Mouse (Mus musculus) gastrocnemius, postnatal 4 days (tissue): ENCODE measurements around the gene Ripor1. TPM values are rescaled to one million over a fixed set of nuclear protein-coding genes. Genes with fewer than 3 reads are reported as not detected.
A peak's percentile ranks its signal among the peaks of the same experiment; 100 is the strongest.
"Not testable (repeated sequence)": the region's sequence is repeated elsewhere in the genome, so short reads cannot be mapped to it uniquely, and the experiment has no call there.

ENCODE experiments used
- DNase-seq, 2 experiments: peaks; one replicate each; pipeline ENCODE4 v3.0.0; 2021 to 2022; ENCODE audit warnings: low spot score in 2 of 2, mixed read lengths in 2 of 2
- long read RNA-seq, 2 experiments: library from polyadenylated mRNA; stranded (forward); transcript quantifications; one replicate each; pipeline ENCODE4 v2.0.0; 2021
- total RNA-seq, 2 experiments: library from RNA; stranded (reverse); gene quantifications; 2 replicates each; pipeline ENCODE4 v1.2.3; 2021

Gene Ripor1
- 10 to 100 TPM; 31.9 to 32.4 TPM for total RNA-seq
- long read RNA-seq, experiment 1, full-length matches to known transcripts = 4 of 22 reads
- long read RNA-seq, experiment 1, partial matches to known transcripts = 11 of 22 reads
- long read RNA-seq, experiment 1, other reads (novel, unspliced or antisense) = 7 of 22 reads
- long read RNA-seq, experiment 2, full-length matches to known transcripts = 9 of 34 reads
- long read RNA-seq, experiment 2, partial matches to known transcripts = 13 of 34 reads
- long read RNA-seq, experiment 2, other reads (novel, unspliced or antisense) = 12 of 34 reads

DNA sequence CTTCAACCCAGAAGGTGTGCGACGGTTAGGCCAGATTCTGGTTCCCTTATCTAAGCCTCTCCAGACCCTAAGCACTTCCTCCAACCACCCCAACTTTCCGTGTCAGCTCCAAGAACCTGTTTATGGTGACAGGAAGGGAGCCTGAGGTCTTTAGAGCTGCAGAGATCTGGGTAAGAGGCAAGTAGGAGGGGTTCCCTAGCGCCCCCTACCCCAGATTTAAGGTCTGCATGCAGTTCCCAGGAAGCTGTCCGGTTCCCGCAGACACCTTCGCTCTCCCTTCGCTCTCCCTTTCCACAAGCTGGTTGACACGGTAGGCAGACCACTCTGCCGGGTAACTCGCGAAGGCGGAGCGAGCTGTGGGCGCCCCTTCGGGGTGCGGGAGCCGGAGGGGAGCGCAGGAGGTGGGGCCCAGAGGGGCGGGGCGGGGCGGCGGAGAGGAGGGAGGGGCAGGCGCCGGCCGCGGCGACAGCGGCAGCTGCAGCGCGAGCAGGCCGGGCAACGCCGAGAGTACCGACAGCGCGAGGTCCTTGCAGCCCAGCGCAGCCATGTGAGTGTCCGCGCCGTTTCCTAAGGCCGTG, at the start of gene Ripor1:
TSS of gene Ripor1 (plus strand) at position 452 of the 578 bp plus-strand sequence.
- peak; percentile 71 to 81 for DNase-seq

DNA sequence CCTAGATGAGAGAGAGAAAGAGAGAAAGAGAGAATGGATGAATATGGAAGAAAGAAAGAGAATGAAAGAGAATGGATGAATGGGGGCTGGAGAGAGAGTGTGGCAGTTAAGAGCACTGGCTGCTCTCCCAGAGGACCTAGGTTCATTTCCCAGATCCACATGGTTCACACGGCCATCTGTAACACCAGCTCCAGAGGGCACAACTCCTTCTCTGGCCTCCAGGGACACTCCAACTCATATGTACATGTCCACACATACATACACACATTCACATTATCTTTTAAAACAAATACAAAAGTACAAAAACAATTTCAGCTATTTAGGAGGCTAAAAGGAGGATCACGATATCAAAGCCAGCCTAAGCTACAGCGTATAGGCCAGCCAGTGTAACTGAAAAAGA, 42.2 kb upstream of the Ripor1 start:
- no peak for DNase-seq

DNA sequence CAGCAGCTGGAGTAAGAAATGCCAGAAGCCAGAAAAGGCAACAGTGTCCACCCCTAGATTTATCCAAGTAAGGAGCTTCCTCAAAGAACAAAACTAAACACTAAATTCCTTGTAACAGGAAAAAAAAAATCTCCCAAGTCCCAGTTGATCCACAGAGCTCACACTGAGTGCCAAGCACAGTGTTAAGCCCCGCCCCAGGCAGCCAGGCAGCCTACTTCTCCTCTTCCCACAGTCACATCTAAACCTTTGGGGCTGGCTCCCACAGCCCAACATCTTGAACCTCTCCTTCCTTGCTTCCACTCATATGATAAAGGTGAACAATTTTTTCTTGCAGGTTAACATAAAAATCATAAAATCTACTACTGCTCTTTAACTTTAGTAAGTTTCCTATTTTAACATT, 41.2 kb upstream of the Ripor1 start:
- no peak for DNase-seq

DNA sequence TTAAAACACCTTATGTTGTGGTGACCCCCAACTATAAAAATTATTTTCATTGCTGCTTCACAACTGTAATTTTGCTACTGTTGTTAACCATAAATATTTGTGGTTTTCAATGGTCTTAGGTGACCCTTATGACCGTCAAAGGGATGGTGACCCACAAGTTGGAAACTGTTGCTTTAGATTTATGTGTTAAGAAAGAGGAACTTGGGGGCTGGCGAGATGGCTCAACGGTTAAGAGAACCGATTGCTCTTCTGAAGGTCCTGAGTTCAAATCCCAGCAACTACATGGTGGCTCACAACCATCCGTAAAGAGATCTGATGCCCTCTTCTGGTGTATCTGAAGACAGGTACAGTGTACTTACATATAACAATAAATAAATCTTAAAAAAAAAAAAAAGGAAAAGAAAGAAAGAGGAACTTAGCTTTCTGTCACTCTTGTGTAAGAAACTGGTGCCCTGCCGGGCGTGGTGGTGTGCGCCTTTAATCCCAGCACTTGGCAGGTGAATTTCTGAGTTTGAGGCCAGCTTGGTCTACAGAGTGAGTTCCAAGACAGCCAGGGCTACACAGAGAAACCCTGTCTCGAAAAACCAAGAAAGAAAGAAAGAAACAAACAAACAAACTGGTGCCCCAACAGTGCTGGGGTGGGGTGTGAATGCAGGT, 40.4 kb upstream of the Ripor1 start:
- not testable (repeated sequence) for DNase-seq

DNA sequence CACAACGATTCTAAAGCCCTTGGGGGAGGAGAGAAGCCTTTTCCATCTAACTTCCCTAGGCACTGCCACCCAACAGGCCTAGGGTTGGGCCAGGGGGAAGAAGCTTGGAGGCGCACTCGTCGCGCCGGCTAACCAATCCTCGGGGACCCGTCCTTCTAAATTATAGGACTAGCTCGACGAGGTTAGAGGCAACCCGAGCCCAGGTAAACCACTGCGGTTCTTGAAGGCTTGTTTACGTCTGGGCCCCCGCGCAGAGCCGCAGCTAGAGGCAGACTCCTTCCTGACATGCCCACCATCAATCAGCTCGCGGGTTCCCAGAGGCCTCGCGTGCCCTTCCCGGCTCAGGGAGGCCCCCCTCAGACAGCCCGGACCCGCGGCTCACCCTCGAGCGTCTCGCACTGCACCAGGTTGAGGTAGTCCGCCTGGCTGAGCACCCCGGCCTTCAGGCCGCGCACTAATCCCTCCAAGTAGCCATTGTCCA, 39.6 kb upstream of the Ripor1 start:
- peak in 1 of 2 experiments; percentile 29 for DNase-seq

DNA sequence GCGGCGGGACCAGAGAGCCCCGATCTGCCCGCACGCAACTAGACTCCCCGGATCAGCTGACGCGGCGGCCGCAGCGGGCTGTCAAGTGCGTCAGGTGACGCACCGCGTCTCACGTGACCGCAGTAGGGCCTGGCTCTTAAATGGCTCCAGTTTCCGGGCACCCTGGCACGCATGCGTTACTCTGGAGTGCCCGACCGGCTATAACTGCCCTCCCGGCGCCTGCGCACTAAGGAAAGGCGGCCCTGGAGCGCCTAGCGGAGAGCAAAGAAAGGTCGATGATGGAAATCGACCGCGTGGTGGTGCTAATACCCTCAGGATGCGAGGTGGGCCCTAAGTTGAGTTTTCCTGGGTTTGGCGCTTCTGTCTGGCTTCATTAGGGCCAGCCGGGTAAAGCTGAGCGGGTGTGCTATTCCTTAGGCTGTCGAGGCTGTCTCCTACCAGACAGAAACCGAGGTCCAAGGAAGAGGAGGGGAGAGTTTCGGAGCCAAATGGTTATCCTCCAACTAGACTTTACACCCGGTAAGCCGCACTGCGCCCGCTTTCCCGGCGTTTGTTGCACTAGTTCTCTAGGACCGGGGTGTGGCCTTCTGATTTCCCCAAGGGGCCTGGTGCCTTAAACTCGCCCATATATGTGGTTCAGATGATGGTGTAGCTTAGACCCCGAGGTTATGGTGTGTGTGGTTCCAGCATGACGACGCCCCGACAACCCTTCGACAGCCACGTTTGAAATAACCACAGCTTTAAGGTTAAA, 38.9 kb upstream of the Ripor1 start, which contains the start of gene Atp6v0d1:
TSS of gene Atp6v0d1 (minus strand) at position 96 of the 751 bp plus-strand sequence.
- peak; percentile 99 for DNase-seq

DNA sequence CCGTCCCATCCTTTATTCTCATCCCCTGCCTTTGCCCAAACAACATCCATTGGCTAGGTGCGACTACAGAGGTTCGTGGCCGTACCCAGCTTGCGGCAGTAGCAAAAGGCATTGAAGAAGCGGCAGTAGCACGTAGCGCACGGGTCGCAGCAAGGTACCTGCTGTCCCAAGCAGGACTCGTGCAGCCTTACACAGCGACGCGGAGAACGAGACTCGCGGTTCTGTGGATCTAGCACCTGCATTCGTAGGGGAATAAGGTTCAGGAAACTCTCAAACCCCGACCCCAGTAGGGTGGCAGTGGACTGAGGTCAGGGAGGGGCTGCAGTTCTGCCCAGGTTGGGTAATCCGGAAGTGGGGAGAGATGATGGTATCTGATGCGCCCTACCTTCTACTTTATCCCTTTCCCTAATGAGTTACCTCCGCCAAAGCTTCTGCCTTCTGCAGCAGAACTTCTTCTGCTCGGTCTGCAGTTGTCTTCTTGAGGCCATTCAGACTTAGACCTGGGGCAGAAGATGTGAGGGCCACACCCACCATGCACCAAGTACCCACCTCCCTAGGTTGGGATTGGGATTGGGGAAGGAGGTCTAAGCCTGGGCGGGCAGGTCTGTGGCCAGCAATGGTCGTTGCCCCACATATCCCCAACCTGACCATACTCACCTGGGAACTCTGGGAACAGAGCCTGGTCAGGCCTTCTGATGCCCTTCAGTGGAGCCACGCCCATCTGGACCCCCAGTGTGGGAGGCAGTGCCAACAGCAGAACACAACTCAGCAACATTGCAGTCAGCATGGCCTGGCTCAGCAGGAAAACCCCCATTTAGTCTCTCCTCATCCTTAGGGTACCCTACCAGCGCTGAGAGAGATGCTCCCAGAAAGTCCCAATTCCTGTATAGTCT, 38.1 kb upstream of the Ripor1 start:
- peak in 1 of 2 experiments; percentile 18 for DNase-seq

DNA sequence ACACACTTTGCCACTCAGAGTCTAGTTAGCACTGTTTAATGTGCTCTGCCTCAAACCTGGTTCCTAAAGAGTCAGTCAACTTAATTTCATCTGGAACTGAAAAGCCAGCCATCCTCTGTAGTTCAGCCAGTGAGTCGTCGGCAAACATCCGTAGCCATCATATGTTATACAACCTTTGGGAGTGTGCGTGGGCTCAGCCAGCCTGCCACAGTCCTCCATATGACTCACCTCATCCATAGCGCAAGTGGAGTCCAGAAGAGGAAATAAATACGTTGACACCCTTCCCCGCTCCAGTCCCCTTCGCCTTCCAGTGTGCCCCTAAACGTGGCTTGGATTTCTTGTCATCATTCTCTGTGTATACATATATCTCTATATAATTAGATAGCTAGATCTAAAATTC, 33.2 kb upstream of the Ripor1 start:
- no peak for DNase-seq

DNA sequence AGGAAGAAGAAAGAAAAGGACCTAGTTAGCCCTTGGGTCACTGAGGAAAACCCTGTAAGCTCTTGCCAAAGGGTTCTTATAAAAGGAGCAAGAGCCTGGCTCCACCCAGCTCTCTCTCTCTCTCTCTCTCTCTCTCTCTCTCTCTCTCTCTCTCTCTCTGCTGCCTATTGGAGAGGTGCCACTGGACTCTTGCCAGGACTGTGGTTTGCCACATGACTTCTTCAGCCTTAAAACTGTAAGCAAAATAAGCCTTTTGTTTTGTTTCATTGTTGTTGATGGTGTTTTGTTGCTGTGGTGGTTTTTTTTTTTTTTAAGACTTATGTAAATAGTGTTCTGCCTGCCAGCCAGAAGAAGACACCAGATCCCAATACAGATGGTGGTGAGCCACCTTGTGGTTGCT, 31.6 kb upstream of the Ripor1 start:
- peak in 1 of 2 experiments; percentile 42 for DNase-seq

DNA sequence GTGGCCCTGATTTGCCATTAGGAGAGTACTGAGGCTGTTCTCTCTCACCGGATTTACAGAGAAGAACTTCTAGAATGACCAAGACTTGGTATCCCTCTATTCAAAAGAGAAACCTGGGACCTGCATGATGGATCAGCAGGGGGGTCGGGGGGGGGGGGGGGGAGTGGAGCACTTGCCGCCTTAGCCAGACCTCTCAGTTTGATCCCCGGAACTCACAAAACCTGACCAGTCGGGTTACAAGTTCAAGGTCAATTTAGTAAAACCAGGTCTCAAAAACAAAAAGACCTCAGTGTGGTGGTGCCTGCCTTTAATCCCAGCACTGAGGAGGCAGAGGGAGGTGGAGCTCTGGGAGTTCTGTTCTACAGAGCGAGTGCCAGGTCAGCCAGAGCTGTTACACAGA, 30.3 kb upstream of the Ripor1 start:
- no peak for DNase-seq

DNA sequence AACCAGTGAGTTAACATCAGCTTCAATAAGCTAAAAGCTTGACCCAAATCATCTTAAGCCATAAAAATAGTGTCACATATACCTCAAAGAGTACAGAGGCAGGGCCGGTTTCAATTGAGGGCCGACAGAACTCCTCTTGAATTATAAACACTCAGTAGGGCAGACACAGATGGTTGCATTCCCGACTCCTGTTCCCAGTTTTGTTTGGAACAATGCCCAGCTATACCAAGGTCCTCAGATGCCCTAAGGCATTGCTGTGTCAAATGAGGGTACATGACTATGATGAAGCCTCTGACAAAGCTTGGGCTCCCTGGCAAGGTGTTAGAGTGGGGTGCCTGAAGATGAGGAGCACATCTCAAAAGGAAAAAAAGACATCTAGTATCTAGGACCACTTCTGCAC, 29.5 kb upstream of the Ripor1 start:
- no peak for DNase-seq

DNA sequence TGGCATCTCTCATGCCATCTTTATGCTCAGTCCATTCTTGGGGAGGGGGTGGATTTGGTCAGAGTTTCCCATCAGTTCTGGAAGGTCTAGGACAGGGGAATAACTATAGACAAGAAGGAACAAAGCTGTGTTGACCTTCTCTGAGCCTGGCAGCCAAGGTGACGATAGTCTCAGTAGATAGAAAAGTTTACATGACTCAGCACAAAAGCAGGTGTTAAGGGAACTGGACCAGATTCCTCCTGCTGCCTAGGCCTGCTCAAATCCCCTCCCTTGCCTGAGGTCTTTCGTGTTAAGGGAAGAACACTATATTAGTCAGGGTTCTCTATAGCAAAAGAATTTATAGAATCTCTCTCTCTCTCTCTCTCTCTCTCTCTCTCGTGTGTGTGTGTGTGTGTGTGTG, 25.3 kb upstream of the Ripor1 start:
- no peak for DNase-seq

DNA sequence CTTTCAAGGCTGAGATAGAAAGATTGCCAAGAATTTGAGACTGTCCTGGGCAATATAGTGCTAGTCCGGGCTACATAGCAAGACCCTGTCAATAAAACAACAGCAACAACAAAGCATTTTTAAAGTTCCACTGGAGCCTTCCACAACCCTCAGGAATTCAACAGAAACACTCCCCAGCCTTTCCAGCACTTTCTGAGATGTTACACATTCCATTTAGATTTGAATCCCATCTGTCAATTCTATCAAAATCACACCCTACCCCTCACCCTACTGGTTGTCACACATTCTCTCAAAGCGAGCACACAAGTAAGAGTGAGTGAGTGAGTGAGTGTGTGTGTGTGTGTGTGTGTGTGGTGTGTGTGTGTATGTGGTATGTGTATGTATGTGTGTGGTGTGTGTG, 12.6 kb upstream of the Ripor1 start:
- no peak for DNase-seq

DNA sequence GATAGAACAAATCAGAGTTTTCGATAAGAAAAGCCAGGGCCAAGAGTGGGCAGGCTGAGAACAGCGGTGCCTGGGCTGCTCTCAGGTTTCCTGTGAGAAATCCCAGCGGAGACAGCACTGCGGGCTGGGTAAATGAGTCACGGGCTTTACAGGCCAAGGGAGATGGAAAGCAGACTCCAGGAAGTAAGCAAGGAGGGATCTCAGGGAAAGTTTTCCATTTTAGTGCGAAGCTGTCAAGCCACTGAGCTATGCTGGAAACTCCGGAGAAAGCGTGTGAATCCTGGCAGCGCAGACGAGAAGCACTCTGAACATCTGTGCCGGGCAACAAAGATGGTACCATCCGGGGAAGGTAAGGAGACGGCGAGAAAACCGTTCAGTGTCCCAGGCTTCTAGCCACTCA, 11.2 kb upstream of the Ripor1 start:
- DNase-seq = peak in 1 of 2 experiments; percentile 56

DNA sequence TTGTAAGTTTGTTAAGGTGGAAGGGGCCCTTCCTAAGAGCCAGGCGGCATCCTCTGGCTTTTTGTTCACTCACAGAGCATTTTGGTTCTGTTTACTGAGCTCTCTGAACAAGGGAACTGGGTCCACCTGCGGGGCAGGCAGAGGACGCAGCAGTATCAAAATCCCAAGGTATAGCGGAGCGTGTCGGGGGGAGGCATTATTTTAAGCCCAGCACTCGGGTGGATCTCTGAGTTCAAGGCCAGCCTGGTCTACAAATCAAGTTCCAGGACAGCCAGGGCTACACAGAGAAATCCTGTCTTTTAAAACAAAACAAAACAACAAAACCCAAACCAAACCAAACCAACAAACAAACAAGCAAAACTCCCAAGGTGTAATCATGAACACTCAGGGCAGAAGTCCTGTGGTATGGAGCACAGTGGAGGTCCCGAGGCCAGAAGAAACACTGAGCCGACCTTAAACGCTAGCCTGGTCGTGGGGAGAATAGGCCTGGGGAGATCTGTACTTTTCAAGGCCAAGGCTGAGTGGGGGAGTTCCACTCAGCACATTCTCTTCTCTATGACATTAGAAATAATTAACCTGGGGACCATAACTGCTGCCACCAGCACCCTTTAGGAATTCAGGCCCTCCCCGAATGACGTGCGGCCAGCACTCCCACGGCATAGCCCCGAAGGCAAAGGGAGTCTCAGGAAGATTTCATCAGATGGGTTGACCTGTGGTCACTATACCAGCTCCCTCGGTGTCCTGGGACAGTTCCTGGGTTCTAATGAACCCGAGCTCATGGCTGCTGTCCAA, 10.4 kb upstream of the Ripor1 start:
- no peak for DNase-seq

DNA sequence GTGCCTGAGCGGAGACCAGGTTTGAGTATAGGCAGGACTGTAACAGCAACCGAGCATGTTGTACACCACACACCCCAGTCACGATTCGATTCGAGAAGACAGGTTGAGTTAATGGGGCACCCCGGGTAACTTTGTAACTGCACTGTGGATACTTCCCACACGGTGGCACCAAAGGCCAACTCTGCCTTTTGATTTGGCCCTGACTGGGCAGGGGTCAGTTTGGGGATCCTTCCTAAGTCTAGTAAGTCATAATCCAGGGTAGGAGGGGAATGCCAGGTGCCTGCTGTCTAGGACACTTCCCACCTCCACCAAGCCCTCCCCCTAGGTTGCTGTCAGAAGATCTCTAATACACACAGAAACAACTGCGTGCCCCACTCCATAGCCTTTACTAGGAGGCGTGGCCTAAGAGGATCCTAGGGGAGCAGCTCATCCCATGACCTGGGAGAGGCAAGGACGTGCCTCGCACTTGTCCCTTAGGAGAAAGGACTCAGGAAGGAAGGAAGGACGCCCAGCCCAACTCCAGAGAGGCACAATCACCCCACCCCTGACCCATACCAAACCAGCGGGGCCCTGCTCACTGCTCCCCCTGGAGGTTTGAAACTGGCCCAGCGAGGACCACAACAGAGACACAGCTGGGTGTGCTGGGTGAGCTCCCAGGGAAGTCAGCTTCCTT, 8.6 kb upstream of the Ripor1 start:
- peak in 1 of 2 experiments; percentile 59 for DNase-seq

DNA sequence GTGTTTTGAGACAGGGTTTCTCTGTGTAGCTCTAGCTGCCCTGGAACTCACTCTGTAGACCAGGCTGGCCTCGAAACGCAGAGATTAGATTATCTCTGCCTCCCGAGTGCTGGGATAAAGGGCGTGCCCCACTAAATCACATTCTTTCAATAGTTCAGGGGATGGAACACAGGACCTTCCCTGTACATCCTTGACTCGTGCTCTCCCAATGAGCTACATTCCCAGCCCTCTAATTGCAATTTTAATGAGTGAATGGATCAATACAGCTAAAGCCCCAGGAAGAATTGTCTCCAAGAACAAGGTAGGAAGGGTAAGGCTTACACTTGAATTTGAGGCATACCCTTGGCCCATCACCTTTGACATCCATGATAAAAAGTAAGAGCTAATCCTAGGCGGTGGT, 6.3 kb upstream of the Ripor1 start:
- no peak for DNase-seq

DNA sequence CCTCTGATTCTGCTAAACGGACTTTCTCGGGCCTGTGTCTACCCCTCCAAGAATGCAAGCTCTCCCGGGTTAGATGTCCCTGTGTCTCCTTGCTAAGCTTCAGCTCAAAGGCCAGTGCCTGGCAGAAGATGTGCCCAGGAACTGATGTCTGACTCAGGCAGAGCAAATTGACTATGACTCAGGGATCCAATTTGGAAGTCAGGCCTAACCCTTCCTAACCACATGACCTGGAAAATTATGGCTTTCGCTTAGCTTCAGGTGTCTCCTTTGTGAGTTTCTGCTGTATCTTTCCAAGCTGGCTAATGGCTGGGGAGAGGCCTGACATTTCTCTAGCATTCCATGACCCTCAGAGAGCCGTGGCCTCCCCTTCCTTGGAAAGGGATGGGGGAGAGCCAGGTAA, 3.8 kb upstream of the Ripor1 start:
- no peak for DNase-seq

DNA sequence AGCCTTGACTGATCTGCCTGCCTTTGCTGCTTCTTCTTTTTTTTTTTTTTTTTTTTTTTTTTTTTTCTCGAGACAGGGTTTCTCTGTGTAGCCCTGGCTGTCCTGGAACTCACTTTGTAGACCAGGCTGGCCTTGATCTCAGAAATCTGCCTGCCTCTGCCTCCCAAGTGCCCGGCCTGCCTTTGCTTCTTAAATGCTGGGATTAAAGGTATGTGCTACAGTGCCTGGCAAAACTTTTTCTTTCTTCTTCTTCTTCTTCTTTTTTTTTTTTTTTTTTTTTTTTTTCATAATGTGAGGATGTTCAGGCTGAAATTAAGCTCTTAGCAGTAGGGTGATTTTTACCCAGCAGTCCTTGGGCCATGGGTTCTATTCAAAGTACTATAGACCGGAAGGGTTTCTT, 2.5 kb upstream of the Ripor1 start:
- not testable (repeated sequence) for DNase-seq
